Mouse (Mus musculus) common myeloid progenitor, adult 5-6 weeks (primary cell): ENCODE data around the gene Ice2. TPM values are rescaled to one million over a fixed set of nuclear protein-coding genes. Genes with fewer than 3 reads are reported as not detected.
A peak's percentile ranks its signal among the peaks of the same experiment; 100 is the strongest.

Source experiments
- ATAC-seq: replicated peaks from 2 replicates; pipeline ENCODE4 v1.8.0; 2016; ENCODE audit warnings: low read depth, mild to moderate bottlenecking, moderate TSS enrichment, inconsistent platforms; ENCODE audit not compliant: poor library complexity, severe bottlenecking
- total RNA-seq: library from RNA; stranded (forward); fragments of 200-1000, 187-1606 nt; gene quantifications from 2 replicates; pipeline ENCODE4 v1.2.3, GENCODE M21; 2017

Ice2 gene
- total RNA-seq, 1 experiment from 2014 or later, result 30.9 TPM

GRCm38 (mm10) chr9:69397432-69397759, 310 bp upstream of the Ice2 start:
- no peak; the same call in 1 of the 2 replicates for ATAC-seq

GRCm38 (mm10) chr9:69398453-69398850, 746 bp downstream of the Ice2 start:
- ATAC-seq, result 0 out of 2 replicates have a peak, but pooled peaks have one; percentile 31

- ATAC-seq, result no peak
Measured at GRCm38 (mm10) chr9:69404671-69405070, 7.0 kb downstream of the Ice2 start.

- ATAC-seq, result no peak
Measured at GRCm38 (mm10) chr9:69419476-69419875, 21.8 kb downstream of the Ice2 start.

- no peak for ATAC-seq
Measured at GRCm38 (mm10) chr9:69430531-69430930, 32.8 kb downstream of the Ice2 start.

- no peak for ATAC-seq
Measured at GRCm38 (mm10) chr9:69431863-69432555, 34.3 kb downstream of the Ice2 start.

- ATAC-seq, result no peak
Measured at GRCm38 (mm10) chr9:69435194-69435593, 37.5 kb downstream of the Ice2 start.

- no peak for ATAC-seq
Measured at GRCm38 (mm10) chr9:69435662-69436061, 38.0 kb downstream of the Ice2 start.

GRCm38 (mm10) chr9:69439805-69440357, 42.2 kb downstream of the Ice2 start:
- peak; percentile 83 for ATAC-seq

- peak; percentile 70 for ATAC-seq
Measured at GRCm38 (mm10) chr9:69442471-69443038, 44.8 kb downstream of the Ice2 start.

GRCm38 (mm10) chr9:69443203-69443602, 45.5 kb downstream of the Ice2 start:
- no peak for ATAC-seq

- no peak for ATAC-seq
Measured at GRCm38 (mm10) chr9:69448801-69449200, 51.1 kb downstream of the Ice2 start.

GRCm38 (mm10) chr9:69450636-69451035, 52.9 kb downstream of the Ice2 start:
- no peak for ATAC-seq

GRCm38 (mm10) chr9:69451886-69452810, 54.4 kb downstream of the Ice2 start:
- ATAC-seq, result no peak

GRCm38 (mm10) chr9:69453066-69453900, 55.6 kb downstream of the Ice2 start, which contains the start of gene Anxa2:
Gene Anxa2, plus strand, starts transcription at chr9:69453620.
- peak; percentile 65 for ATAC-seq

- ATAC-seq, result peak; percentile 74
Measured at GRCm38 (mm10) chr9:69453901-69454666, 56.4 kb downstream of the Ice2 start.

GRCm38 (mm10) chr9:69454691-69455090, 57.0 kb downstream of the Ice2 start:
- ATAC-seq, result no peak

- no peak for ATAC-seq
Measured at GRCm38 (mm10) chr9:69455391-69455790, 57.7 kb downstream of the Ice2 start.
